Mouse (Mus musculus): Measurements from ENCODE around the gene Fbxl14. TPM values are rescaled to one million over a fixed set of nuclear protein-coding genes. Genes with fewer than 3 reads are reported as not detected.

The Fbxl14 gene
- polyA plus RNA-seq, 1 experiment from 2014 or later: 5.3 TPM

DNA sequence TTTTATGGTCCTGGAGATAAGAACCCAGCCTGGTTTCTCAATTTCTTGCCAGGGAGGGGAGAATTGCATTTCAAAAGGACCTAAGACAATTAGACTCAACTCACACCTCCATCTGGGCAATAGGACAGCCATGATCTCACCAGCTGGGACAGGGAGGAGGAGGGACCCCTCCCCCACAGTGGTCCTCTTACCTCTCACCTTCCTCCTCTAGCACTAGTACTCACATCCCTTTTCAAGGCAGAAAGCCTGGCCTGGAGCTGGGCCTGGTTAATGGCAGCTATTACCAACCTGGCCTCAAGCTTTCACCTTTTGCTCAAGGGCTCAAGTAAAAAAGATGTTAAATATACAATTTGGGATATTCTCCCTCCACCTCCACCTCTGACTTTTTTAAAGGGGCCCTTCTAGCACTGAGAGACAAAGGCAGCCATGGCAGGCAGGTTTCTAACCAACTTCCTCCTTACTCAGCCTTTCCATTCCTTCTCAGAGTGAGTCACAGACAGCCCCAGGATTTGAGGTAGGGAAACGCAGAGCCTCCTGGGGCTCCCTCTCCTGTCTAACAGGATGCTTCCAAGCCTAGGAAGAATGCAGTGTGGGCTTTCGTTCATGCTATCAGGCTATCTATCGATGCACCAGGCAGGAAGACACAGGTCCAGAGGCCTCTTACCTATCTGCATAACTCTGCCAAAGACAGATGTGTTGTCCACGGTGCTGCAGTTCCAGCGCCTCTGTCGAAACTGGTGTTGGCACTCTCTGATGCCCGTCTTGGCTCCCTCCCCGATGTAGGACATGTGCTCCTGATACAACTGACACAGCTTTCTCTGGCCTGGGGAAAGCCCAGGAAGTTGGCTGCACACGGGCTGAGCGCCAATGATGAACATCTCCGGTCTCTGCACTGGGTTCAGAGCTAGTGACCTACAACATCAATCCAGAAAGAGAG, 33.5 kb upstream of the Fbxl14 start:
- H3K4me1 ChIP-seq (ENCODE audit: control insufficient read depth, insufficient read depth, low read length): peaks cover 12% of the 10 kb centered on the region; the same call in 1 of the 2 replicates
- 71% methylated on average over 11 of the region's 11 CpGs for WGBS
- H3K4me3 ChIP-seq (ENCODE audit: low read depth, low read length): no peak overlapping the region
- peaks cover 3% of the 10 kb centered on the region; the same call in 1 of the 2 replicates for H3K36me3 ChIP-seq (ENCODE audit: control insufficient read depth, insufficient read depth, low read length)
- H3K9ac ChIP-seq (replicated peaks; ENCODE audit: low read depth, low read length): no peak overlapping the region
- no peak for ATAC-seq (ENCODE audit: insufficient number of reproducible peaks, insufficient read depth, low FRiP score, low read depth)
- H3K4me2 ChIP-seq (replicated peaks; ENCODE audit: low read depth, low read length): no peak overlapping the region
- H3K9me3 ChIP-seq (ENCODE audit: control insufficient read depth, low read depth, low read length): no peaks in the 10 kb centered on the region
- H3K27ac ChIP-seq (ENCODE audit: low read length): no peak overlapping the region
- H3K27me3 ChIP-seq (ENCODE audit: control insufficient read depth, insufficient read depth, low read length): no peaks in the 10 kb centered on the region

DNA sequence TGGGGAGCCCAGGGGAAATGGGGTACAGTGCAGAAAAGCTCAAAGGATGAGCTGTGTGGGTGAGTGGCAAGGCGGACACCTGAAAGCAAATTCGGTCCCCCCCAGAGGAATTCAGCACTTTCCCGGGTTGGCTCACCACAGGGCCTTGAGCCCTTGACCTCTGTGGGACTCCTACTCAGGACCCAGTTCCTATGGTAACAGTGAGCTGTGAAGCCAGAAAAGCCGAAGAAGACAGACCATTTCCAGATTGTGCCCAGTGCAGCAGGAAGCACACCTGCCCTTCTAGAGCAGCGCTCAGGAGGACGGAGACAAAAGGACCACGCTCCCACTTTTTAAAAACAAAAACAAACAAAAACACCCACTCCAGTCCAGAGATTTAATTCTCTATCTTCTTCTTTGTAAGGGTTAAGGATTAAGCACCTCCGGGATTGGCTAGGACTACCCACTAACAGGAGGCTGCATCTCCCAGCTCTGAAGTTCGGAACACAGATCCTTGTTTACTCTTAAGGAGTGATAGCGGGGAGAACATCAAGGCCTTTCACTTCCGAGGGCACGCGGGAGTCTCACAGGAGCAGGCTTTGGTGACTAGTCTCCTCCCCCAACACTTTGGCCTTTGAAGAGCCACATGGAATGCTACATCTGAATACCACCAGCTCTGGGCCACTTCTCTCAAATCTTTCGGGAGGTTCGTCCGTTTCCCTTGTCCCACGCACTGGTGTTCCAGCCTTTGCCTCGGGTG, 31.0 kb upstream of the Fbxl14 start:
- ATAC-seq (ENCODE audit: insufficient number of reproducible peaks, insufficient read depth, low FRiP score, low read depth): peak; percentile 16; the same call in 1 of the 2 replicates
- no peak overlapping the region for H3K27ac ChIP-seq (ENCODE audit: low read length)
- no peaks in the 10 kb centered on the region for H3K36me3 ChIP-seq (ENCODE audit: control insufficient read depth, insufficient read depth, low read length)
- no peaks in the 10 kb centered on the region for H3K27me3 ChIP-seq (ENCODE audit: control insufficient read depth, insufficient read depth, low read length)
- H3K9ac ChIP-seq (replicated peaks; ENCODE audit: low read depth, low read length): peak overlapping the region; percentile 21; the same call in 1 of the 2 replicates
- H3K4me1 ChIP-seq (ENCODE audit: control insufficient read depth, insufficient read depth, low read length): peaks cover 12% of the 10 kb centered on the region; the same call in 1 of the 2 replicates
- H3K4me2 ChIP-seq (replicated peaks; ENCODE audit: low read depth, low read length): peak overlapping the region; percentile 64
- H3K9me3 ChIP-seq (ENCODE audit: control insufficient read depth, low read depth, low read length): no peaks in the 10 kb centered on the region
- H3K4me3 ChIP-seq (ENCODE audit: low read depth, low read length): peak overlapping the region; percentile 28
- 8% methylated on average over 18 of the region's 18 CpGs for WGBS

DNA sequence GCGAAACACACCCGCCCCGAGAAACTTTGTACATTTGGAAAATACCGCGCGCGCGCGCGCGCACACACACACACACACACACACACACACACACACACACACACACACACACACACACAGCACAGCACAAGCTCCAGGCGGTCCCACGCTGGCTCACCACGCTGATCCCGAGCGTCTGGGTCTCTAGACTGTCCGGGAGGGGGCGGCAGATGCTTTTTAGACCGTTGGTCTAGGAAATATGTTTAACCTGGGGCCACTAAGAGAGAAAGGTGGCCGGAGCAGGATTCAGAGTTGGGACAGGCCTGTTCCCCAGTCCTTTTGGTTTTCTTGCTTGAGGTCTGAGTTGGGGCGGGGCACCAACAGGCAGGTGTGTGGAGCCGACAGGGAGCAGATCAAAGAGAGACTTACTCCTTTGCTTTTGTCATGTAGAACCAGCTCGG, 30.4 kb upstream of the Fbxl14 start:
- H3K27ac ChIP-seq (ENCODE audit: low read length): no peak overlapping the region
- H3K4me1 ChIP-seq (ENCODE audit: control insufficient read depth, insufficient read depth, low read length): peaks cover 12% of the 10 kb centered on the region; the same call in 1 of the 2 replicates
- H3K9me3 ChIP-seq (ENCODE audit: control insufficient read depth, low read depth, low read length): no peaks in the 10 kb centered on the region
- H3K27me3 ChIP-seq (ENCODE audit: control insufficient read depth, insufficient read depth, low read length): no peaks in the 10 kb centered on the region
- ATAC-seq (ENCODE audit: insufficient number of reproducible peaks, insufficient read depth, low FRiP score, low read depth): peak; percentile 77
- H3K9ac ChIP-seq (replicated peaks; ENCODE audit: low read depth, low read length): peak overlapping the region; percentile 21; the same call in 1 of the 2 replicates
- peak overlapping the region; percentile 28 for H3K4me3 ChIP-seq (ENCODE audit: low read depth, low read length)
- peak overlapping the region; percentile 64 for H3K4me2 ChIP-seq (replicated peaks; ENCODE audit: low read depth, low read length)
- H3K36me3 ChIP-seq (ENCODE audit: control insufficient read depth, insufficient read depth, low read length): no peaks in the 10 kb centered on the region
- 4% methylated on average over 23 of the region's 23 CpGs for WGBS

DNA sequence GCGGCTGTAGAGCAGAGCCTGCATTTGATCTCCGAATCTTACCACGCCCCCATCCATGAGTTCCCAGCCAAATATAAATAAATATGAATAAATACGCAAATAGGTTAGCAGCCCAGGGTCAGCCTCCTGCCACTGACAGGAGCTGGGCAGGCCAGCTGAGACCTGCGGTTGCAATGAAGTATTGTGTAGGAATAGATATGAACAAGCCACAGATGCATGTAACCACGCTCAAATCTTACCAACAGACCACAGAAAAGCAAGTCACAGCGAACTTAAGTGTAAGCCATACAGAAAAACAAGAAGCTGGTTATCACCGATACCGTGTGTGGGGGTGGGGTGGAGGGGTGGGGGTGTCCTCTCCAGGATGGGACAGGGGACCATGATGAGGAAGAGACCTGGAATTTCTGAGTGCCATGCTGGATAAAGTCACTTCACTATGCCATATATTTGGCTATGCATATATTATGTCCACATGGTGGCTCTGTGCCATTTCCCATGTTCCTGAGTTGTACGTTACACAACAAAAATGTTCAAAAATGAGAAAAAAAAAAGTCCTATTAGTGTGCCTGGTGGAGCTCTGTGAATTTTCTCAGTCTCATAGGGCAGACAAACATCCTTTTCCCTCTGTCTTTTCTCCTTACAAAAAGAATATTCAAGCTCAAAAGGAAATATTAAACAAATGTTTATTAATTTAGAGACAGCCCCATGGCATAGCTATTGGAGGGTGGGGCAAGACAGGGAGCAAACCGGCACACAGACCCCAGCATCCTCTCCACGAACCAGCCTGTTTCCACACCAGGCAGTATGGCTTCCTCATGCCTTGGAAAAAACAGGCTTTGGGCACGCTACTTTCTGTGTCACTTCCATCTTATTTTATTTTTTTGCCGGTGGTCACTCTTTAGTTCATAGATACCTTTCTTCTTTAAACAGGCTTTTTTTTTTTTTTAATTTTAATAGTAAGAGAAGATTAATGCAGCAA, 28.2 kb upstream of the Fbxl14 start:
- Histone ChIP-seq H3K4me2 (replicated peaks; ENCODE audit: low read depth, low read length) (peak overlapping the region; percentile 51; the same call in 1 of the 2 replicates), H3K27me3 (ENCODE audit: control insufficient read depth, insufficient read depth, low read length) (no peaks in the 10 kb centered on the region), H3K4me3 (ENCODE audit: low read depth, low read length) (no peak overlapping the region; the same call in 1 of the 2 replicates), H3K9ac (replicated peaks; ENCODE audit: low read depth, low read length) (no peak overlapping the region), H3K36me3 (ENCODE audit: control insufficient read depth, insufficient read depth, low read length) (no peaks in the 10 kb centered on the region), H3K4me1 (ENCODE audit: control insufficient read depth, insufficient read depth, low read length) (peaks cover 12% of the 10 kb centered on the region; the same call in 1 of the 2 replicates), H3K9me3 (ENCODE audit: control insufficient read depth, low read depth, low read length) (no peaks in the 10 kb centered on the region), H3K27ac (ENCODE audit: low read length) (no peak overlapping the region)
- ATAC-seq (ENCODE audit: insufficient number of reproducible peaks, insufficient read depth, low FRiP score, low read depth): no peak
- WGBS: 35% methylated on average over 14 of the region's 14 CpGs

DNA sequence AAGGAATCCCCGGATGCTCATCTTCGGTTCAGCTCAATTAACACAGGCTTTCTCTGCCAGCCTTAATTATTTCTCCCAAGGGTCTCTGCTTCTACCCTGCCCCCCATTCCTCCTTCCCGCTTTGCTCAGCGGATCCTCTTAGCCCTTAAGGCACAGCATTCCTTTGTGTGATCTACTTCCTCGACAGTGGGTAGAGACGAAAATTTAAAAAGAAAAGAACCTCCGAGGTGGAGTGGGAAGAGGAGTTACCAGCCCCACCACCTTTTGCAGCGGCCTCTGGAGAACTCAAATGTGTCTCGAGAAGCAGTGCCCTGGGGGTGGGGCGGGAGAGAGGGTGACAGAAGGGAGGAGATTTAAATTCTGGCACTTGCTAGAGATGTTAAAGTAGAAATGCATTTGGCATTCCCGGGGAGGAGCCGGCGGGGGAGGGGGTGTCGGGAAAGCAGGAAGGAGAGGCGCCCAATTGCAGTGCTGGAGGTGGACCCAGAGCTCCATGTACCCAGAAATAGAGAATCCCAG, 27.4 kb upstream of the Fbxl14 start:
- H3K4me2 ChIP-seq (replicated peaks; ENCODE audit: low read depth, low read length): peak overlapping the region; percentile 51
- no peaks in the 10 kb centered on the region for H3K9me3 ChIP-seq (ENCODE audit: control insufficient read depth, low read depth, low read length)
- no peaks in the 10 kb centered on the region for H3K27me3 ChIP-seq (ENCODE audit: control insufficient read depth, insufficient read depth, low read length)
- peaks cover 12% of the 10 kb centered on the region; the same call in 1 of the 2 replicates for H3K4me1 ChIP-seq (ENCODE audit: control insufficient read depth, insufficient read depth, low read length)
- no peak for ATAC-seq (ENCODE audit: insufficient number of reproducible peaks, insufficient read depth, low FRiP score, low read depth)
- peak overlapping the region; percentile 20 for H3K4me3 ChIP-seq (ENCODE audit: low read depth, low read length)
- no peaks in the 10 kb centered on the region for H3K36me3 ChIP-seq (ENCODE audit: control insufficient read depth, insufficient read depth, low read length)
- 1% methylated on average over 15 of the region's 15 CpGs for WGBS
- H3K9ac ChIP-seq (replicated peaks; ENCODE audit: low read depth, low read length): no peak overlapping the region; the same call in 1 of the 2 replicates
- peak overlapping the region; percentile 29; the same call in 1 of the 2 replicates for H3K27ac ChIP-seq (ENCODE audit: low read length)

DNA sequence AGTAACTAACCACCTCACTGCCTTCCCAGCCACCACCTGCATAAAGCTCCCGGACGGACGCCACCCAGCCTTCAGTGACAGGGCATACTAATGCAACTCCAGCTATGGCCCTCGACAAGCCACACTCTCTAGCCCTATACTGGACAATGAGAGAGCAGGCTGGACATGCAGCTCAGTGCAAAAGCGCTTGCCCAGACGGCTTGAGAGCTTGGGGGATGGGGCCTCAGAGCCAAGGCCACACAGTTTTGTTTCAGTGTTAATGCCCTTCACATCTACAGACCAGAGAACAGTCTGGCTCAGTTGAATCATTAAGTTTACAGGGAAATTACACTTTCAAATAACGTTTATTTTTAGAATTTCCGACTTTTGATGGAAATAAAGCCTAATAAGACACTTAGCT, 21.3 kb upstream of the Fbxl14 start:
- no peak overlapping the region for H3K4me3 ChIP-seq (ENCODE audit: low read depth, low read length)
- 0 out of 2 replicates have a peak, but pooled peaks cover 2% of the 10 kb centered on the region for H3K4me1 ChIP-seq (ENCODE audit: control insufficient read depth, insufficient read depth, low read length)
- no peaks in the 10 kb centered on the region for H3K9me3 ChIP-seq (ENCODE audit: control insufficient read depth, low read depth, low read length)
- no peak overlapping the region for H3K4me2 ChIP-seq (replicated peaks; ENCODE audit: low read depth, low read length)
- H3K9ac ChIP-seq (replicated peaks; ENCODE audit: low read depth, low read length): no peak overlapping the region
- H3K27me3 ChIP-seq (ENCODE audit: control insufficient read depth, insufficient read depth, low read length): no peaks in the 10 kb centered on the region
- no peaks in the 10 kb centered on the region for H3K36me3 ChIP-seq (ENCODE audit: control insufficient read depth, insufficient read depth, low read length)
- 57% methylated on average over 8 of the region's 8 CpGs for WGBS
- H3K27ac ChIP-seq (ENCODE audit: low read length): no peak overlapping the region
- no peak for ATAC-seq (ENCODE audit: insufficient number of reproducible peaks, insufficient read depth, low FRiP score, low read depth)

DNA sequence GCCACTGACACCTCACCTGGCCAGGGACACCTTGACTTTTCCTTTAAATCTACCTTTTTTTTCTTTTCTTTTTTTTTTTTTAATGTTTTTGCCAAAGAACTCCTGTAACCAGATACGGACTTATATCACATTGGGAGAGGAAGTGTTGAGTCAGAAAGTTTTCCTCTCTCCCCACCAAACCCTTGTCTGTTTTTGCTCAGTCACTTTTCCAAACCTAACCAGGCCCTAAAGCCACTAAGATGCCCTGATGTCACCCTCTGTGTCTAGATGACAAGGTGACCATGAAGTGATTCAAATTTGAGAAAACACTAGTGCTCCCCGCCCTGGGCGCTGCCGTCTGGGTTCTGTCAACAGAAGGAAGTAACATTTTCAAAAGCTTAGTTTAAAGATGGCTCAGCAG, 20.4 kb upstream of the Fbxl14 start:
- Histone ChIP-seq H3K27ac (ENCODE audit: low read length) (no peak overlapping the region), H3K4me3 (ENCODE audit: low read depth, low read length) (no peak overlapping the region), H3K9ac (replicated peaks; ENCODE audit: low read depth, low read length) (no peak overlapping the region), H3K4me1 (ENCODE audit: control insufficient read depth, insufficient read depth, low read length) (0 out of 2 replicates have a peak, but pooled peaks cover 2% of the 10 kb centered on the region), H3K4me2 (replicated peaks; ENCODE audit: low read depth, low read length) (no peak overlapping the region), H3K9me3 (ENCODE audit: control insufficient read depth, low read depth, low read length) (no peaks in the 10 kb centered on the region), H3K36me3 (ENCODE audit: control insufficient read depth, insufficient read depth, low read length) (no peaks in the 10 kb centered on the region), H3K27me3 (ENCODE audit: control insufficient read depth, insufficient read depth, low read length) (no peaks in the 10 kb centered on the region)
- ATAC-seq (ENCODE audit: insufficient number of reproducible peaks, insufficient read depth, low FRiP score, low read depth): no peak
- 47% methylated on average over 4 of the region's 4 CpGs for whole genome bisulfite sequencing

All from stomach, embryonic 14.5 days (tissue).